Mouse (Mus musculus): ENCODE data around the gene Inpp5k. TPM values are rescaled to one million over a fixed set of nuclear protein-coding genes. Genes with fewer than 3 reads are reported as not detected.
A peak's percentile ranks its signal among the peaks of the same experiment; 100 is the strongest.

Gene Inpp5k
- polyA plus RNA-seq (2015; fragmentation: Nextera tagmentation; extraction: Ambion mirVana): 60.2 and 71.4 TPM in 2 replicates

- H3K9me3 ChIP-seq (ENCODE audit: low read length): no peaks in the 10 kb centered on the region
- H3K27ac ChIP-seq (ENCODE audit: low read length): peak within 1 kb of the TSS; percentile 75
- peak within 1 kb of the TSS; percentile 52 for H3K4me2 ChIP-seq (replicated peaks; ENCODE audit: low read depth, low read length)
- peak within 1 kb of the TSS; percentile 55 for H3K4me3 ChIP-seq (ENCODE audit: low read depth, low read length)
- peak within 1 kb of the TSS; percentile 60 for H3K9ac ChIP-seq (replicated peaks; ENCODE audit: low read depth)
- H3K36me3 ChIP-seq (ENCODE audit: insufficient read depth, low read length): peaks cover 28% of the 10 kb centered on the region
- no peaks in the 10 kb centered on the region for H3K27me3 ChIP-seq (replicated peaks; ENCODE audit: insufficient read depth, low read length)
- WGBS: 1% methylated on average over 47 of the region's 53 CpGs
- peaks cover 13% of the 10 kb centered on the region; the same call in 1 of the 2 replicates for H3K4me1 ChIP-seq (ENCODE audit: insufficient read depth, low read depth, low read length)
- TF ChIP-seq CTCF (IDR thresholded peaks at IDR 0.05) (no peak), EP300 (IDR thresholded peaks at IDR 0.05) (peak; percentile 83)
- ATAC-seq: peak; percentile 99
- peak; percentile 100 for DNase-seq (ENCODE audit: low spot score)
These were observed at the start of gene Inpp5k for GRCm38 (mm10) chr11:75630645-75631229. Gene Inpp5k, plus strand, starts transcription at chr11:75630988.

- DNase-seq (ENCODE audit: low spot score) (no peak), ATAC-seq (no peak)
- no peak for TF ChIP-seq EP300 (IDR thresholded peaks at IDR 0.05)
- TF ChIP-seq CTCF (IDR thresholded peaks at IDR 0.05): no peak
- no peak overlapping the region for H3K27ac ChIP-seq (ENCODE audit: low read length)
- no peak overlapping the region for H3K4me2 ChIP-seq (replicated peaks; ENCODE audit: low read depth, low read length)
- no peak overlapping the region for H3K4me3 ChIP-seq (ENCODE audit: low read depth, low read length)
- H3K4me1 ChIP-seq (ENCODE audit: insufficient read depth, low read depth, low read length): no peaks in the 10 kb centered on the region
- H3K36me3 ChIP-seq (ENCODE audit: insufficient read depth, low read length): no peaks in the 10 kb centered on the region
- H3K9ac ChIP-seq (replicated peaks; ENCODE audit: low read depth): no peak overlapping the region
- no peaks in the 10 kb centered on the region for H3K27me3 ChIP-seq (replicated peaks; ENCODE audit: insufficient read depth, low read length)
- 94% methylated on average over 7 of the region's 7 CpGs for WGBS
- H3K9me3 ChIP-seq (ENCODE audit: low read length): no peaks in the 10 kb centered on the region
These were observed 49.2 kb upstream of the Inpp5k start for GRCm38 (mm10) chr11:75581495-75582149.

- no peak for DNase-seq (ENCODE audit: low spot score)
- H3K27ac ChIP-seq (ENCODE audit: low read length): no peak overlapping the region
- no peaks in the 10 kb centered on the region for H3K9me3 ChIP-seq (ENCODE audit: low read length)
- no peaks in the 10 kb centered on the region for H3K36me3 ChIP-seq (ENCODE audit: insufficient read depth, low read length)
- ATAC-seq: no peak
- no peak overlapping the region for H3K4me2 ChIP-seq (replicated peaks; ENCODE audit: low read depth, low read length)
- H3K4me3 ChIP-seq (ENCODE audit: low read depth, low read length): no peak overlapping the region
- H3K9ac ChIP-seq (replicated peaks; ENCODE audit: low read depth): no peak overlapping the region
- WGBS: 51% methylated on average over 2 of the region's 2 CpGs
- H3K27me3 ChIP-seq (replicated peaks; ENCODE audit: insufficient read depth, low read length): no peaks in the 10 kb centered on the region
- no peaks in the 10 kb centered on the region for H3K4me1 ChIP-seq (ENCODE audit: insufficient read depth, low read depth, low read length)
- TF ChIP-seq CTCF (IDR thresholded peaks at IDR 0.05) (no peak), EP300 (IDR thresholded peaks at IDR 0.05) (no peak)
These were observed 47.3 kb upstream of the Inpp5k start for GRCm38 (mm10) chr11:75583521-75583920.

- WGBS: 61% methylated on average over 4 of the region's 4 CpGs
- Histone ChIP-seq H3K4me1 (ENCODE audit: insufficient read depth, low read depth, low read length) (peaks cover 3% of the 10 kb centered on the region; the same call in 1 of the 2 replicates), H3K4me3 (ENCODE audit: low read depth, low read length) (no peak overlapping the region), H3K27ac (ENCODE audit: low read length) (no peak overlapping the region), H3K27me3 (replicated peaks; ENCODE audit: insufficient read depth, low read length) (no peaks in the 10 kb centered on the region), H3K36me3 (ENCODE audit: insufficient read depth, low read length) (no peaks in the 10 kb centered on the region), H3K4me2 (replicated peaks; ENCODE audit: low read depth, low read length) (no peak overlapping the region), H3K9ac (replicated peaks; ENCODE audit: low read depth) (no peak overlapping the region), H3K9me3 (ENCODE audit: low read length) (no peaks in the 10 kb centered on the region)
- ATAC-seq (no peak), DNase-seq (ENCODE audit: low spot score) (no peak)
- no peak for TF ChIP-seq CTCF (IDR thresholded peaks at IDR 0.05)
- no peak for TF ChIP-seq EP300 (IDR thresholded peaks at IDR 0.05)
These were observed 45.7 kb upstream of the Inpp5k start for GRCm38 (mm10) chr11:75585061-75585460.

GRCm38 (mm10) chr11:75585978-75586377 is 44.8 kb upstream of the Inpp5k start:
- no peaks in the 10 kb centered on the region for H3K36me3 ChIP-seq (ENCODE audit: insufficient read depth, low read length)
- 66% methylated on average over 5 of the region's 5 CpGs for WGBS
- no peaks in the 10 kb centered on the region for H3K9me3 ChIP-seq (ENCODE audit: low read length)
- H3K4me2 ChIP-seq (replicated peaks; ENCODE audit: low read depth, low read length): no peak overlapping the region
- H3K9ac ChIP-seq (replicated peaks; ENCODE audit: low read depth): no peak overlapping the region
- H3K27me3 ChIP-seq (replicated peaks; ENCODE audit: insufficient read depth, low read length): no peaks in the 10 kb centered on the region
- no peak for DNase-seq (ENCODE audit: low spot score)
- H3K27ac ChIP-seq (ENCODE audit: low read length): no peak overlapping the region
- no peak overlapping the region for H3K4me3 ChIP-seq (ENCODE audit: low read depth, low read length)
- TF ChIP-seq CTCF (IDR thresholded peaks at IDR 0.05): no peak
- TF ChIP-seq EP300 (IDR thresholded peaks at IDR 0.05): no peak
- H3K4me1 ChIP-seq (ENCODE audit: insufficient read depth, low read depth, low read length): peaks cover 3% of the 10 kb centered on the region; the same call in 1 of the 2 replicates
- ATAC-seq: no peak

GRCm38 (mm10) chr11:75586963-75587362 is 43.8 kb upstream of the Inpp5k start:
- H3K9me3 ChIP-seq (ENCODE audit: low read length): no peaks in the 10 kb centered on the region
- peaks cover 3% of the 10 kb centered on the region; the same call in 1 of the 2 replicates for H3K4me1 ChIP-seq (ENCODE audit: insufficient read depth, low read depth, low read length)
- H3K36me3 ChIP-seq (ENCODE audit: insufficient read depth, low read length): no peaks in the 10 kb centered on the region
- WGBS: 83% methylated on average over 5 of the region's 5 CpGs
- no peak overlapping the region for H3K27ac ChIP-seq (ENCODE audit: low read length)
- no peak for ATAC-seq
- TF ChIP-seq CTCF (IDR thresholded peaks at IDR 0.05) (no peak), EP300 (IDR thresholded peaks at IDR 0.05) (no peak)
- H3K27me3 ChIP-seq (replicated peaks; ENCODE audit: insufficient read depth, low read length): no peaks in the 10 kb centered on the region
- no peak overlapping the region for H3K4me3 ChIP-seq (ENCODE audit: low read depth, low read length)
- H3K9ac ChIP-seq (replicated peaks; ENCODE audit: low read depth): no peak overlapping the region
- no peak overlapping the region for H3K4me2 ChIP-seq (replicated peaks; ENCODE audit: low read depth, low read length)
- DNase-seq (ENCODE audit: low spot score): no peak

Data from lung, postnatal 0 days (tissue).